Mouse (Mus musculus) adrenal gland, adult 2 months (tissue): ENCODE data around the gene Nhs. TPM values are rescaled to one million over a fixed set of nuclear protein-coding genes. Genes with fewer than 3 reads are reported as not detected.
A peak's percentile ranks its signal among the peaks of the same experiment; 100 is the strongest.

Experiments used
- DNase-seq: peaks from one replicate; pipeline ENCODE4 v3.0.0; 2021
- polyA plus RNA-seq: library from polyadenylated mRNA; depleted of rRNA; stranded (reverse); fragments of >200 nt; gene quantifications from 2 replicates; pipeline ENCODE4 v1.2.3, GENCODE M21; 2012
- total RNA-seq, 2 experiments: library from RNA; stranded (reverse); gene quantifications; 2 replicates each; pipeline ENCODE4 v1.2.3; 2021

Gene Nhs
- total and polyA plus RNA-seq, 3 experiments, result 0.16 to 1.4 (median 1.3) TPM

- no peak for DNase-seq
These were observed 139.4 kb downstream of the Nhs start for GRCm38 (mm10) chrX:162020039-162020566.

- DNase-seq, result no peak
These were observed 142.1 kb downstream of the Nhs start for GRCm38 (mm10) chrX:162017471-162017870.

- DNase-seq, result no peak
These were observed 147.0 kb downstream of the Nhs start for GRCm38 (mm10) chrX:162012570-162012969.

GRCm38 (mm10) chrX:162009876-162010275 is 149.7 kb downstream of the Nhs start:
- no peak for DNase-seq

GRCm38 (mm10) chrX:162003818-162004217 is 155.7 kb downstream of the Nhs start:
- no peak for DNase-seq

GRCm38 (mm10) chrX:161998876-161999275 is 160.7 kb downstream of the Nhs start:
- no peak for DNase-seq

GRCm38 (mm10) chrX:161997170-161997795 is 162.2 kb downstream of the Nhs start:
- no peak for DNase-seq

- DNase-seq, result no peak
These were observed 169.4 kb downstream of the Nhs start for GRCm38 (mm10) chrX:161990171-161990570.

- no peak for DNase-seq
These were observed 174.6 kb downstream of the Nhs start for GRCm38 (mm10) chrX:161984961-161985360.

GRCm38 (mm10) chrX:161981399-161981798 is 178.1 kb downstream of the Nhs start:
- DNase-seq, result no peak

- DNase-seq, result no peak
These were observed 179.6 kb downstream of the Nhs start for GRCm38 (mm10) chrX:161979946-161980345.

GRCm38 (mm10) chrX:161977236-161977841 is 182.2 kb downstream of the Nhs start:
- DNase-seq, result no peak

- no peak for DNase-seq
These were observed 183.2 kb downstream of the Nhs start for GRCm38 (mm10) chrX:161976376-161976775.

- no peak for DNase-seq
These were observed 186.0 kb downstream of the Nhs start for GRCm38 (mm10) chrX:161973572-161973971.

GRCm38 (mm10) chrX:161972723-161973122 is 186.8 kb downstream of the Nhs start:
- no peak for DNase-seq

- no peak for DNase-seq
These were observed 187.5 kb downstream of the Nhs start for GRCm38 (mm10) chrX:161971961-161972502.

GRCm38 (mm10) chrX:161971131-161971530 is 188.4 kb downstream of the Nhs start:
- DNase-seq, result no peak

- no peak for DNase-seq
These were observed 191.8 kb downstream of the Nhs start for GRCm38 (mm10) chrX:161967692-161968091.

GRCm38 (mm10) chrX:161963372-161963771 is 196.2 kb downstream of the Nhs start:
- no peak for DNase-seq

- no peak for DNase-seq
These were observed 196.7 kb downstream of the Nhs start for GRCm38 (mm10) chrX:161962855-161963254.

- peak; percentile 10 for DNase-seq
These were observed 197.8 kb downstream of the Nhs start for GRCm38 (mm10) chrX:161961756-161962155.

GRCm38 (mm10) chrX:161961176-161961575 is 198.4 kb downstream of the Nhs start:
- peak; percentile 63 for DNase-seq

GRCm38 (mm10) chrX:161952356-161952755 is 207.2 kb downstream of the Nhs start:
- no peak for DNase-seq
